ENCODE assay signal across 8 mouse cellular contexts in the genomic region with DNA sequence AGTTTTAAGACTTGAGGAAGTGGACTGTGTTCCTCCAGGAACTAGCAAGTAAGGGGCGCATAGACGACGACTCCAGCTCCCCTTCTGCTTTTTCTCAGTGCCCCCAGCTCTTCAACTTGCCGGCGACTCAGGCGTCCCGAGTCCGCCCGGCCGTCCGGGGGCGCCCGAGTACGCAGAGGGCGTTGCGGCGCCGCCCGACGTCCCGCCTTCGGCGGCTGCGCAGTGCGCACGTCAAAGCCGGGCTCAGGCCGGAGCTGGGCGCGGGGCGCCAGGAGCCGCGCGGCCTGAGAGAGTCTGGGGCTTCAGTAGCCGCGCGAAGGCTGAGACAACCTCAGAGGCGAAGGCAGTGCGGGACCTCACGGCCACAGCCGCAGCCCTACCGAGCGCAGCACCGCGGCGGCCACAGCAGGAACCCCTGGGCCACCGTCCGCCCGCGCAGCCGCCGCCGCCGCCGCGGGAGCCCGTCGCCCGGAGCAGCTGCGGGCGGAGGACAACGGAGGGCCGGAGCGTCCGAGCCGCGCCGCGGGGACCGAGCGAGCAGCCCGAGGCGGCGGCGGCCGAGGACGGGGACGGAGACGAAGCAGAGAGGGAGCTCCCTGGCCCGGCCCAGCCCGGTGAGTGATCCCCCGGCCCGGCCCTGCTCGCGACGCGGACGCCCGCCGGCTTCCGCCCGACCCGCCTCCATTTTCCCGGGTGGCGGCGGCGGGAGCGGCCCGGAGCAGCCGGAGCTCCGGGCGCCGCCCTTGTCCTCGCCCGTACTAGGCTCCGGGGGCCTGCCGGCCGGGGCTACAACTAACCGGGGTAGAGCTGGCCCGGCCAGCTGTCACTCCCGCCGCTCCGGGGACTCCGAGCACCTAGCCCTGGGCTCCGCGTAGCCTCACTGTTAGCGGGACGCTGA. TPM values are rescaled to one million over a fixed set of nuclear protein-coding genes. Genes with fewer than 3 reads are reported as not detected.
A peak's percentile ranks its signal among the peaks of the same experiment; 100 is the strongest.
DNase-seq lines count a peak whose midpoint lies in the region; ATAC-seq lines count a peak whose summit lies in the region.

A gene (plus strand): TSS at position 234 of the 898 bp plus-strand sequence.

- peak; percentile 95 for DNase-seq in NIH3T3 (ENCODE audit: low read depth)
- peak; percentile 92 to 96 for DNase-seq in cerebellum, postnatal 10 days
- DNase-seq in frontal cortex, postnatal 14 days (ENCODE audit: low spot score in 2 of 2), result peak; percentile 69 to 81
- peak; percentile 83 for DNase-seq in layer of hippocampus, postnatal 25 days (ENCODE audit: extremely low spot score in 1 of 2, low spot score in 1 of 2)
- DNase-seq in lung, postnatal 25 days (ENCODE audit: low spot score), result peak; percentile 88
- DNase-seq in retina, embryonic 14.5 days (ENCODE audit: low spot score), result peak; percentile 93
- peak; percentile 96 for DNase-seq in thymus, postnatal 4 days

- H3K36me3 ChIP-seq in hindbrain, embryonic 13.5 days, result no peaks in the 10 kb centered on the region

- peaks cover 26% of the 10 kb centered on the region for H3K4me1 ChIP-seq in hindbrain, embryonic 13.5 days (replicated peaks)

- H3K27ac ChIP-seq in hindbrain, embryonic 13.5 days, result peak within 1 kb of the TSS; percentile 96

- H3K4me3 ChIP-seq in hindbrain, embryonic 13.5 days, result peak within 1 kb of the TSS; percentile 99

- no peaks in the 10 kb centered on the region for H3K9me3 ChIP-seq in hindbrain, embryonic 13.5 days

- peak within 1 kb of the TSS; percentile 98 for H3K9ac ChIP-seq in hindbrain, embryonic 13.5 days

- ATAC-seq in hindbrain, embryonic 13.5 days (ENCODE audit: low FRiP score), result peak; percentile 95

- H3K27me3 ChIP-seq in hindbrain, embryonic 13.5 days, result no peaks in the 10 kb centered on the region

- peak within 1 kb of the TSS; percentile 77 for H3K4me2 ChIP-seq in hindbrain, embryonic 13.5 days

- under 1% methylated on average over 88 of the region's 118 CpGs for WGBS in hindbrain, embryonic 13.5 days

RNA-seq across cellular contexts. Expression of the gene that starts here (rescaled TPM):
- 49.6 and 52.8 TPM in 2 replicates for polyA plus RNA-seq in hindbrain, embryonic 13.5 days (2015; fragmentation: Nextera tagmentation; extraction: Ambion mirVana)
- 100 to 1,000 TPM; 149 to 151 TPM for total RNA-seq in layer of hippocampus, postnatal 25 days (2021)

Comparison
In these comparisons a context has a peak if more than half of its experiments do, and no peak if none do; other contexts are left out.
1. Peak in every context shown above with its lines: DNase-seq, ATAC-seq, H3K4me3 ChIP-seq and H3K27ac ChIP-seq.